Mouse (Mus musculus) C2C12 (cell line): ENCODE measurements around the gene Gpr61.

Source experiments
- CTCF ChIP-seq: IDR thresholded peaks from one replicate; pipeline ENCODE4 v1.5.1; 2011; ENCODE audit not compliant: control insufficient read depth, insufficient read depth, insufficient read length
- FOSL1 ChIP-seq: IDR thresholded peaks from one replicate; pipeline ENCODE4 v1.8.0; 2011; ENCODE audit warnings: mild to moderate bottlenecking, low read length; ENCODE audit not compliant: poor library complexity, insufficient read depth, severe bottlenecking
- MAX ChIP-seq: IDR thresholded peaks from one replicate; pipeline ENCODE4 v1.6.1; 2011; ENCODE audit warnings: mild to moderate bottlenecking, control low read depth
- MYOD1 ChIP-seq: IDR thresholded peaks from one replicate; pipeline ENCODE4 v1.6.1; 2011; ENCODE audit warnings: low read depth; ENCODE audit not compliant: control insufficient read depth, insufficient read length
- MYOG ChIP-seq: IDR thresholded peaks from one replicate; pipeline ENCODE4 v1.6.1; 2011; ENCODE audit not compliant: control insufficient read depth, insufficient read length; ENCODE audit errors: extremely low read depth
- USF1 ChIP-seq: IDR thresholded peaks from one replicate; pipeline ENCODE4 v1.6.1; 2011; ENCODE audit warnings: low read depth, mild to moderate bottlenecking, control low read depth, moderate library complexity

GRCm38 (mm10) chr3:108203621-108204325, 49.1 kb upstream of the Gpr61 start:
- TF ChIP-seq CTCF (peak; percentile 58), MYOD1 (no peak), USF1 (no peak), FOSL1 (no peak), MAX (no peak), MYOG (no peak)
